Mouse (Mus musculus) large intestine, adult 2 months (tissue): Measurements from ENCODE around the gene Tiam1. TPM values are rescaled to one million over a fixed set of nuclear protein-coding genes. Genes with fewer than 3 reads are reported as not detected.

Experiments
- DNase-seq: peaks from one replicate; pipeline ENCODE4 v3.0.0-alpha.2; 2012; ENCODE audit warnings: low read depth, low spot score
- WGBS: fragments of 180-500 bp; shearing (Covaris S2); methylation state at CpG from one replicate; pipeline ENCODE4 v1.1.7; 2018; 5-methylcytosine and 5-hydroxymethylcytosine counted together
- polyA plus RNA-seq: library from polyadenylated mRNA; depleted of rRNA; stranded (reverse); fragments of >200 nt; gene quantifications from 2 replicates; pipeline ENCODE4 v1.2.3, GENCODE M21; 2012; rRNA removed

Gene Tiam1
- polyA plus RNA-seq, 1 experiment = 2.8 TPM

- no peak for DNase-seq
- 92% methylated on average over 9 of the region's 9 CpGs for WGBS
Observed at GRCm38 (mm10) chr16:89789792-89790434, 353.7 kb downstream of the Tiam1 start.

GRCm38 (mm10) chr16:89785795-89786194, 357.8 kb downstream of the Tiam1 start:
- 54% methylated on average over 5 of the region's 5 CpGs for WGBS
- no peak for DNase-seq

GRCm38 (mm10) chr16:89779705-89780104, 363.9 kb downstream of the Tiam1 start:
- WGBS = 75% methylated on average over 3 of the region's 3 CpGs
- no peak for DNase-seq

DNA sequence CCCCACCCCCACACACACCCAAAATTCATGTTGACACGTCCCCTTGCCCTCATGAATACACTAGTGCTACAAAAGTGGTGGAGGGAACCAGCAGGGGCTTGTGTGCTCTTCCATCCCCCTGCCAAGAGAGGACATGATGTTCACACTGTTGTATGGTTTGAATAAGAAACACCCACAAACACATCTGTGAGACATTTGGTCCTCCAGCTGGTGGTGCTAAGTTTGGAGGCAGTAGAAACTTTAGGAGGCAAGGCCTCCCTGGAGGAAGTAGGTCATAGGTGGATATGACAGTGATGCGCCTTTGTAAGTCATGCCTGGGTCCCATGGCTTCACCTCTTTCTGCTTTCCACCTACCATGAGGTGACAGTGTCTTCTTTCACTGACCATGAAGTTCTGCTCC, 366.1 kb downstream of the Tiam1 start:
- no peak for DNase-seq
- 75% methylated on average over 2 of the region's 2 CpGs for WGBS

- DNase-seq = no peak
- WGBS = 40% methylated on average over 10 of the region's 10 CpGs
Observed at GRCm38 (mm10) chr16:89774553-89774913, 369.0 kb downstream of the Tiam1 start.

DNA sequence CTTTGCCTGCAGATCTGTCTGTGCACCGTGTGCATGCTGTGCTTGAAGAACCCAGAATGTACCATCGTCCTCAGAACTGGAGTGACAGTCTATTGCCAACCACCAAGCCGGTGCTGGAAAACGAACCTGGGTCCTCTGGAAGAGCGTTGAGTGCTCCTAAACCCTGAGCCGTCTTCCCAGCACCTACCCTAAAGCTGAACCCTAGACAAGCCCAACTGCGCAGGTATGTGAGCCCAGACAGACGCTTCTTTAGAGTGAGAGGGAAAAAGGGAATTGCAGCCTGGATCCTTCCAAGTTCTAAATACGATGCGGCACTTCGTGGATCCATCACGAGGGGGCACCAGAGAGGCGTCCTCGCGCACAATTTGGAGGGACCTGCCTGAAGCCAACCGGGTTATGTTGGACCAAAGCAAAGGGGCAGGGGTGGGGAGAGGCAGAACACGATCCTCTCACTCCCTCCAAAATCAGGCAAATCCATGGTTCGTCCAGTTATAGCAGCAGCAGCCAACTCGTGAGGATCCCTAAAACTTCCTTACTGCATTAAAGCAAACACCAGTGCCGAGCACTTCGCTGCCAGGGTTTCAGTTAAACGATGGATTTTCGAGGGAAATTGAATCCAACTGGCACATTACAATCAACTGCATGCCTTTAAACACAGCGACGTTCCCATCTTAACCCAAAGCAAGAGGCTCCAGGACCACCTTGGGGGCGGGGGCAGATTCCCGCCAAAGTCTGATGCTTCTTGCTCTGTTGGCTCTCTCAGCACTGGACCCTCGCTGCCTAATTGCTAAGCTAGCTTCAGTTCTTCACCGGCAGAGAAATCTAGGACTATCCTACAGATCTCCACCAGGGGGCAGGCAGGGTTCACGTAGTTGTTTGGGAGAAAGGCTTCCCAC, 369.7 kb downstream of the Tiam1 start:
- WGBS = 9% methylated on average over 30 of the region's 30 CpGs
- DNase-seq = peak; percentile 48

GRCm38 (mm10) chr16:89765919-89766318, 377.6 kb downstream of the Tiam1 start:
- no peak for DNase-seq
- WGBS = 81% methylated on average over 11 of the region's 11 CpGs

- 15% methylated on average over 8 of the region's 8 CpGs for WGBS
Observed at GRCm38 (mm10) chr16:89765470-89765869, 378.1 kb downstream of the Tiam1 start.

DNA sequence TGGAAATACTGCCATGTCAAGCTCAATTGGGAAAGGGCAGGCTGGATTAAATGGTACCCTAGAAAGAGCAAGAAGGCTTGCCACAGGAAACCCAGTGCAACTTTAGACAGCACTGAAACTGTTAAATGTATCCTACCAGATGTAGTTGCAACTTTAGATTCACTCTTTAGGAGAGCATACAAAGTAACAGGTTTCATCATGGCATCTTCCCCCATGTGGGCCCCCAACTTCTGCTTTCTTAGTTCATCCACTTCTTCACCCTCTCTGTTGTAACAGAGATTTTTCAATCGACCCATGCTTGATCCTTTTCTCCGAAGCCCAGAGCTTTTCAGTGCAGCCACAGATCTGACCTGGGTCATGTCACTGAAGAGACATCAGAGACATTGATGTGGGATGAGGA, 379.8 kb downstream of the Tiam1 start:
- no peak for DNase-seq
- 73% methylated on average over 2 of the region's 2 CpGs for WGBS

More at GRCm38 (mm10) chr16:89765470-89765869, 378.1 kb downstream of the Tiam1 start:
- no peak for DNase-seq

GRCm38 (mm10) chr16:89762523-89762922, 381.0 kb downstream of the Tiam1 start:
- WGBS = 74% methylated on average over 10 of the region's 10 CpGs
- no peak for DNase-seq

GRCm38 (mm10) chr16:89762096-89762495, 381.5 kb downstream of the Tiam1 start:
- 37% methylated on average over 8 of the region's 8 CpGs for whole genome bisulfite sequencing
- no peak for DNase-seq

GRCm38 (mm10) chr16:89757384-89757783, 386.2 kb downstream of the Tiam1 start:
- WGBS = 65% methylated on average over 5 of the region's 5 CpGs
- no peak for DNase-seq

GRCm38 (mm10) chr16:89754709-89755108, 388.9 kb downstream of the Tiam1 start:
- DNase-seq = no peak
- 81% methylated on average over 3 of the region's 3 CpGs for WGBS

- DNase-seq = no peak
- 54% methylated on average over 2 of the region's 2 CpGs for WGBS
Observed at GRCm38 (mm10) chr16:89747864-89748263, 395.7 kb downstream of the Tiam1 start.

DNA sequence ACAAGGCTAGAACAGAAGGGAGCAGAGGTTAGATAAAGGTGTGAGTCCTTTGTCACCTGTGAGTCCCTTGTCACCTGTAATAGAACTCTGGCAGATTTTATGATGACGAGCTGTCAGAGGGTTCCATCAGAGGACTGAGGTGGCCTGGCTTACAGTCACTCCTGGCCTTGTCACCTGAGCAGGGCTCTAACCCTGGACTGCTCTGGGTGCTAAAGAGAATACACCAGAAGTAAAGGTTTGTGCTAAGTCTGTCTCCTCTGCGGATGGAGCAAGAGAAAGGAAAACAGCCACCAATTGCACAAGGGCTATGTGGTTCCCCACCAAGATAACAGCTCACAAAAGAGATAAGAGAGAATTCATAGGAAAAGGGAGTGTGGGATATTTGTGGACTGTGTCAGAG, 404.0 kb downstream of the Tiam1 start:
- DNase-seq = no peak
- 42% methylated on average over 2 of the region's 2 CpGs for WGBS

- WGBS = 41% methylated on average over 6 of the region's 6 CpGs
- no peak for DNase-seq
Observed at GRCm38 (mm10) chr16:89738963-89739362, 404.6 kb downstream of the Tiam1 start.

Other genes with a start within 250 kb of the Tiam1 start
- 371 and 473 TPM in 2 replicates for gene Sod1, start 77.0 kb upstream of the Tiam1 start, polyA plus RNA-seq
- gene Scaf4, start 140.7 kb upstream of the Tiam1 start, polyA plus RNA-seq = 19.6 and 32.8 TPM in 2 replicates
- 2.1 and 2.5 TPM in 2 replicates for gene Hunk, start 242.2 kb upstream of the Tiam1 start, polyA plus RNA-seq